Comparison of ENCODE assay signal across 9 mouse cellular contexts in genomic region chr1:122212484-122212883, GRCm38 (mm10).
DNase-seq lines count a peak whose midpoint lies in the region; ATAC-seq and TF ChIP-seq lines count a peak whose summit lies in the region.
"Had no signal": no experiment of that assay in that cellular context is flagged by ENCODE, and none has a peak within 500 bp of the region (broad histone marks: within the 10 kb centered on the region; RNA-seq: fewer than 3 reads in every experiment).

No protein-coding gene starts in this region.

- DNase-seq in forebrain, embryonic 11.5 days (ENCODE audit: low spot score) = no peak
- DNase-seq in midbrain, embryonic 10.5 days (ENCODE audit: low spot score) = no peak
- DNase-seq in layer of hippocampus, postnatal 14 days (ENCODE audit: low spot score in 2 of 2) = peak; percentile 4 to 19
- peak; percentile 27 for DNase-seq in retina, postnatal 7 days (ENCODE audit: low read depth, low spot score)
- no peak for DNase-seq in liver, postnatal 0 days
- DNase-seq in cerebellum, adult 11 months = no peak

- no peaks in the 10 kb centered on the region for H3K27me3 ChIP-seq in forebrain, embryonic 15.5 days
- no peaks in the 10 kb centered on the region for H3K27me3 ChIP-seq in forebrain, embryonic 11.5 days (ENCODE audit: control insufficient read depth, insufficient read depth, low read length)
- no peaks in the 10 kb centered on the region for H3K27me3 ChIP-seq in midbrain, embryonic 16.5 days (ENCODE audit: control insufficient read depth, insufficient read depth, low read depth, low read length)
- H3K27me3 ChIP-seq in midbrain, embryonic 10.5 days (ENCODE audit: low read depth, poor library complexity, severe bottlenecking) = no peaks in the 10 kb centered on the region
- H3K27me3 ChIP-seq in liver, postnatal 0 days (ENCODE audit: insufficient read depth, low read length) = no peaks in the 10 kb centered on the region

- no peak overlapping the region for H3K27ac ChIP-seq in forebrain, embryonic 15.5 days (replicated peaks)
- no peak overlapping the region for H3K27ac ChIP-seq in forebrain, embryonic 11.5 days (ENCODE audit: low read depth, low read length)
- no peak overlapping the region for H3K27ac ChIP-seq in midbrain, embryonic 16.5 days (ENCODE audit: low read length)
- H3K27ac ChIP-seq in midbrain, embryonic 10.5 days (replicated peaks) = no peak overlapping the region
- no peak overlapping the region for H3K27ac ChIP-seq in liver, postnatal 0 days (ENCODE audit: low read depth)
- H3K27ac ChIP-seq: layer of hippocampus, adult 2 months had no signal

- H3K4me2 ChIP-seq in forebrain, embryonic 15.5 days (replicated peaks) = no peak overlapping the region
- H3K4me2 ChIP-seq in forebrain, embryonic 11.5 days (ENCODE audit: low read depth, low read length, severe bottlenecking) = no peak overlapping the region
- no peak overlapping the region for H3K4me2 ChIP-seq in midbrain, embryonic 16.5 days (ENCODE audit: low read length)
- H3K4me2 ChIP-seq in liver, postnatal 0 days (ENCODE audit: low read depth, low read length) = no peak overlapping the region

- no peaks in the 10 kb centered on the region for H3K9me3 ChIP-seq in forebrain, embryonic 15.5 days
- no peaks in the 10 kb centered on the region for H3K9me3 ChIP-seq in forebrain, embryonic 11.5 days (ENCODE audit: control insufficient read depth, low read length)
- no peaks in the 10 kb centered on the region for H3K9me3 ChIP-seq in midbrain, embryonic 16.5 days (replicated peaks; ENCODE audit: control insufficient read depth, low read length, poor library complexity, severe bottlenecking)
- no peaks in the 10 kb centered on the region for H3K9me3 ChIP-seq in midbrain, embryonic 10.5 days (replicated peaks)
- no peaks in the 10 kb centered on the region for H3K9me3 ChIP-seq in liver, postnatal 0 days (ENCODE audit: low read length)

- no peak for TF ChIP-seq EP300 in liver, postnatal 0 days (IDR thresholded peaks at IDR 0.05; ENCODE audit: low read depth)

- no peaks in the 10 kb centered on the region for H3K4me1 ChIP-seq in forebrain, embryonic 15.5 days
- no peaks in the 10 kb centered on the region for H3K4me1 ChIP-seq in forebrain, embryonic 11.5 days (replicated peaks; ENCODE audit: control insufficient read depth, insufficient read depth, low read length)
- no peaks in the 10 kb centered on the region for H3K4me1 ChIP-seq in midbrain, embryonic 16.5 days (ENCODE audit: control insufficient read depth, insufficient read depth, low read length)
- no peaks in the 10 kb centered on the region for H3K4me1 ChIP-seq in midbrain, embryonic 10.5 days
- H3K4me1 ChIP-seq in liver, postnatal 0 days (ENCODE audit: insufficient read depth) = no peaks in the 10 kb centered on the region

- H3K4me3 ChIP-seq in forebrain, embryonic 15.5 days = no peak overlapping the region
- H3K4me3 ChIP-seq in forebrain, embryonic 11.5 days (ENCODE audit: low read depth, low read length) = no peak overlapping the region
- H3K4me3 ChIP-seq in midbrain, embryonic 16.5 days (ENCODE audit: low read depth, low read length) = no peak overlapping the region
- no peak overlapping the region for H3K4me3 ChIP-seq in midbrain, embryonic 10.5 days
- no peak overlapping the region for H3K4me3 ChIP-seq in liver, postnatal 0 days (ENCODE audit: low read depth, low read length)
- H3K4me3 ChIP-seq: layer of hippocampus, adult 2 months had no signal

- no peak overlapping the region for H3K9ac ChIP-seq in forebrain, embryonic 15.5 days (replicated peaks)
- no peak overlapping the region for H3K9ac ChIP-seq in forebrain, embryonic 11.5 days (ENCODE audit: low read length)
- no peak overlapping the region for H3K9ac ChIP-seq in midbrain, embryonic 16.5 days (ENCODE audit: low read depth, low read length)
- no peak overlapping the region for H3K9ac ChIP-seq in liver, postnatal 0 days (replicated peaks)

- WGBS in forebrain, embryonic 15.5 days = 42% methylated on average over 2 of the region's 2 CpGs
- 76% methylated on average over 2 of the region's 2 CpGs for WGBS in forebrain, embryonic 11.5 days
- 55% methylated on average over 2 of the region's 2 CpGs for WGBS in midbrain, embryonic 16.5 days
- 78% methylated on average over 2 of the region's 2 CpGs for WGBS in midbrain, embryonic 10.5 days
- 54% methylated on average over 2 of the region's 2 CpGs for WGBS in liver, postnatal 0 days (ENCODE audit: insufficient replicate concordance)

- TF ChIP-seq CTCF in liver, postnatal 0 days (IDR thresholded peaks at IDR 0.05; ENCODE audit: low read depth) = no peak

- peak; percentile 75 for ATAC-seq in forebrain, embryonic 15.5 days (replicated peaks)
- no peak for ATAC-seq in forebrain, embryonic 11.5 days (replicated peaks; ENCODE audit: low FRiP score)
- ATAC-seq in midbrain, embryonic 16.5 days = peak; percentile 39; the same call in 1 of the 2 replicates
- ATAC-seq in liver, postnatal 0 days = no peak

- H3K36me3 ChIP-seq in forebrain, embryonic 15.5 days = no peaks in the 10 kb centered on the region
- H3K36me3 ChIP-seq in forebrain, embryonic 11.5 days (ENCODE audit: control insufficient read depth, insufficient read depth, low read length) = no peaks in the 10 kb centered on the region
- no peaks in the 10 kb centered on the region for H3K36me3 ChIP-seq in midbrain, embryonic 16.5 days (ENCODE audit: control insufficient read depth, insufficient read depth, low read length)
- H3K36me3 ChIP-seq in midbrain, embryonic 10.5 days = no peaks in the 10 kb centered on the region
- no peaks in the 10 kb centered on the region for H3K36me3 ChIP-seq in liver, postnatal 0 days (replicated peaks; ENCODE audit: insufficient read depth, low read length)

Comparison
In these comparisons a context has a peak if more than half of its experiments do, and no peak if none do; other contexts are left out.
1. ATAC-seq: peak in forebrain, embryonic 15.5 days (single experiment) and midbrain, embryonic 16.5 days (single experiment); none in forebrain, embryonic 11.5 days (single experiment) and liver, postnatal 0 days (single experiment).
2. DNase-seq: peak in layer of hippocampus, postnatal 14 days (2 of 2) and retina, postnatal 7 days (single experiment); none in forebrain, embryonic 11.5 days (single experiment), midbrain, embryonic 10.5 days (single experiment), liver, postnatal 0 days (single experiment) and cerebellum, adult 11 months (single experiment).